Mouse (Mus musculus) forebrain, embryonic 14.5 days (tissue): ENCODE measurements around the gene Gpr39. TPM values are rescaled to one million over a fixed set of nuclear protein-coding genes. Genes with fewer than 3 reads are reported as not detected.

Experiments used
- ATAC-seq: fragments of 200-750 bp; cut with Nextera tagmentation; 2 replicates; pipeline ENCODE4 v1.8.0; 2017; ENCODE audit warnings: mild to moderate bottlenecking, moderate library complexity
- DNase-seq: peaks from one replicate; pipeline ENCODE4 v3.0.0-alpha.2; 2015; ENCODE audit warnings: low spot score
- H3K27ac ChIP-seq: fragments of 300-500 bp; sonication (generic); 2 replicates; pipeline ENCODE4 v1.5.1; 2014; ENCODE audit warnings: low read depth, mild to moderate bottlenecking, control low read depth, low read length, moderate library complexity
- H3K27me3 ChIP-seq: fragments of 300-500 bp; sonication (generic); replicated peaks from 2 replicates; pipeline ENCODE4 v1.6.1; 2014; ENCODE audit warnings: low read length, control low read depth, mixed read lengths; ENCODE audit not compliant: control insufficient read depth, insufficient read depth
- H3K36me3 ChIP-seq: fragments of 300-500 bp; sonication (generic); 2 replicates; pipeline ENCODE4 v1.6.1; 2014; ENCODE audit warnings: low read length, control low read depth; ENCODE audit not compliant: control insufficient read depth, insufficient read depth
- H3K4me1 ChIP-seq: fragments of 300-500 bp; sonication (generic); 2 replicates; pipeline ENCODE4 v1.6.1; 2014; ENCODE audit warnings: antibody characterized with exemption, low read length, control low read depth; ENCODE audit not compliant: control insufficient read depth, insufficient read depth
- H3K4me2 ChIP-seq: fragments of 300-500 bp; sonication (generic); 2 replicates; pipeline ENCODE4 v1.6.1; 2014; ENCODE audit warnings: mild to moderate bottlenecking, control low read depth, low read length
- H3K4me3 ChIP-seq: fragments of 300-500 bp; sonication (generic); 2 replicates; pipeline ENCODE4 v1.5.1; 2014; ENCODE audit warnings: low read depth, low read length, control low read depth
- H3K9ac ChIP-seq: fragments of 300-500 bp; sonication (generic); 2 replicates; pipeline ENCODE4 v1.6.1; 2014; ENCODE audit warnings: mild to moderate bottlenecking, low read length, control low read depth, moderate library complexity
- H3K9me3 ChIP-seq: fragments of 300-500 bp; sonication (generic); replicated peaks from 2 replicates; pipeline ENCODE4 v1.6.1; 2016; ENCODE audit warnings: low read length, control low read depth, mixed read lengths; ENCODE audit not compliant: control insufficient read depth
- WGBS: fragments of 180-500 bp; shearing (Covaris S2); extraction: QIAGEN DNeasy Blood & Tissue Kit; methylation state at CpG from one replicate; pipeline ENCODE4 v1.1.7; 2014; 5-methylcytosine and 5-hydroxymethylcytosine counted together
- polyA plus RNA-seq: library from polyadenylated mRNA; unstranded; fragments of >200 nt; fragmentation: Nextera tagmentation; extraction: Ambion mirVana; gene quantifications from 2 replicates; pipeline ENCODE4 v1.2.1, GENCODE M21; 2014

Gene Gpr39
- polyA plus RNA-seq, 1 experiment from 2014 or later, result not detected

DNA sequence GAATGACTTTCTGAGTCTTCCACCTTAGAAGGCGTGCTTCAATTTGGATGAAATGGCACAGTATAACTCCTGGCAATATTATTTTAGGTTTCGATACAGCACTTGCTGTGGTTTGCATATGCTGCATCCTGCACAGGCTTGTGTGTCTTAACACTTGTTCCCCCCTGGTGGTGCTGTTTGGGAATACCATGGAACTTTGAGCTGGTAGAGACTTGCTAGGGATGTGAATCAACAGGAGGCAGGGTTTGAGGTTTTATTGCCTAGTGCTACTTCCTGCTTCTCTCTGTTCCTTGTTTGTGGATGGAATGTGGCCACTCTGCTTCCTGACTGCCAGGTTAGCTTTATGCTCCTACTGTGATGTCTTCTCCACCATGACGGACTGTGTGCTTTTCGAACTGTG, 15.9 kb upstream of the Gpr39 start:
- H3K36me3 ChIP-seq, result no peaks in the 10 kb centered on the region
- H3K9me3 ChIP-seq, result no peaks in the 10 kb centered on the region
- no peak overlapping the region for H3K4me2 ChIP-seq
- H3K9ac ChIP-seq, result no peak overlapping the region
- ATAC-seq (no peak), DNase-seq (no peak)
- no peak overlapping the region for H3K4me3 ChIP-seq
- no peaks in the 10 kb centered on the region for H3K4me1 ChIP-seq
- no peak overlapping the region for H3K27ac ChIP-seq
- 97% methylated on average over 4 of the region's 4 CpGs for WGBS
- no peaks in the 10 kb centered on the region for H3K27me3 ChIP-seq

DNA sequence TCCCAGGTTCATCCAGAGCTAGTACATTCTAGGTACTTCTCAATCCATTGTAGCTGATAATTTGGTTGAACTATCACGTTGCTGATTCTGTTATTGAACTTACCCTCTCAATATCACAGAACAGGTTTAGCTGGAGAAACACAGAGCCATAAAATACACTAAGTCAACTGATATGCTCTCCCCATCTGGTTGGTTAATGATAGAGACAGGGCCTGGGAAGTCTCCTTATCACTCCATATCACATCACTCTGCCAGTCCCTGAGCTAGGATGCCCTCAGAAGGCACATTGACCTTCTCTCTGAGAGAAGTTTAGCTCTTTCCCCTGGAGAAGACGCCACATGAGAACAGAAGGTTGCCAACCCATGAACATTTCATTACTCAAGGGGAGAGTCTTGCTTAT, 14.7 kb upstream of the Gpr39 start:
- DNase-seq (no peak), ATAC-seq (no peak)
- Histone ChIP-seq H3K9ac (no peak overlapping the region), H3K4me2 (no peak overlapping the region), H3K4me1 (no peaks in the 10 kb centered on the region), H3K9me3 (no peaks in the 10 kb centered on the region), H3K27me3 (no peaks in the 10 kb centered on the region), H3K4me3 (no peak overlapping the region), H3K36me3 (no peaks in the 10 kb centered on the region), H3K27ac (no peak overlapping the region)
- 92% methylated on average over 2 of the region's 2 CpGs for WGBS

DNA sequence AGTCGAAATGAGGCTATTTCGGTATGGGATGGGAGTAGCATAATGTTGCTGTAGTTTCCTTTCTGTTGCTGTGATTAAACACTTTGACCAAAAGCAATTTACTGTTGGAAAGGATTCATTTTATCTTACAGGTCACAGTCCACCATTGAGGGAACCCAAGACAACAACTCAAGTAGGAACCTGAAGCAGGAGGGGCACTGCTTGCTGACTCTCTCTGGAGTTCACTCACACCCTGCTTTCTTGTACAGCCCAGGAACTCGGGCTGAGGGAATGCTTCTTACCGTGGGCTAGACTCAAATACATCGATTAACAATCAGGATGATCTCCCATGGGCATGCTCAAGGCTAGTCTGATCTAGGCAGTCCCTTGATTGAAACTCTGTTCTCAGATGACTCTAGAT, 14.1 kb upstream of the Gpr39 start:
- Histone ChIP-seq H3K27ac (no peak overlapping the region), H3K4me3 (no peak overlapping the region), H3K9ac (no peak overlapping the region), H3K4me2 (no peak overlapping the region), H3K9me3 (no peaks in the 10 kb centered on the region), H3K27me3 (no peaks in the 10 kb centered on the region), H3K4me1 (no peaks in the 10 kb centered on the region), H3K36me3 (no peaks in the 10 kb centered on the region)
- no peak for ATAC-seq
- no peak for DNase-seq
- 86% methylated on average over 5 of the region's 5 CpGs for WGBS

DNA sequence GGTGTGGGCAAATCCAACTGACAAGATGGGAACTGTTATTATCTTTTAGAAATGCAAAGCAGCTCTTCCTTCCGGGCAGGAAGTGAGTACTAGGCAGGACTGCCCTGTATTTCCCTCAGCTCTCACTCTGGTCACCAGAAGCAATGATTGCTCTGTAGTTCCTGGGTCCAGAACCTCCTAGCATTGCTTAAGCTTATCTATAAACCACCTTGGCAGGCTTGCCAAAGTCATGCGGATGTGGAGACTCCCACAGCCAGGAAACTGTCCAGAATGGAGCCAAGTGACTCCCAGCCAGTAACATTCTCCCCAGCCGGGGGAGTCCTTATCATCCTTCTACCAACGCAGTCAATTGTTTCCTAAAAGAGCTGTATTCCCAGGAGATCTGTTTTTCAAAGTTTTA, 13.7 kb upstream of the Gpr39 start:
- Histone ChIP-seq H3K27ac (no peak overlapping the region), H3K9me3 (no peaks in the 10 kb centered on the region), H3K4me2 (no peak overlapping the region), H3K4me1 (no peaks in the 10 kb centered on the region), H3K4me3 (no peak overlapping the region), H3K27me3 (no peaks in the 10 kb centered on the region), H3K9ac (no peak overlapping the region), H3K36me3 (no peaks in the 10 kb centered on the region)
- DNase-seq (no peak), ATAC-seq (no peak)
- WGBS, result 81% methylated on average over 4 of the region's 4 CpGs

DNA sequence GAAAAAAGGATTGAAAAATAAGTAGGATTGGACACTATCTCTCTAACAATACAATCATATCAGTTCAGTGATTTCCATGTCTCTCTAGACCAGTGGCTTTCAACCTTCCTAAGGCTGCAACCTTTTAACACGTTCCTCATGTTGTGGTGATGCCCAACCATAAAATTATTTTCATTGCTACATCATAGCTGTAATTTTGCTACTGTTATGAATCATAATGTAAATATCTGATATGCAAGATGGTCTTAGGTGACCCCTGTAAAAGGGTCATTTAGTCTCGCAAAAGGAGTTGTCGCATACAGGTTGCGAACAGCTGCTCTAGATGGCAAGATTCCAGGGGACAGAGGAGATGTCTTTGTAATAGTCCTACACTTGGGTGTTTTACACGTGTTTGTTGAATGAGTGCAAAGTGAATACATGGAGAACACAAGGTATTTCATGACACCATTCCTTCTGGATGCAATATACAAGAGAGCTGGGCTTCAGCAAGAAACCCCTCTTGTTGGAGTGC, 11.6 kb upstream of the Gpr39 start:
- Histone ChIP-seq H3K4me3 (no peak overlapping the region), H3K27me3 (no peaks in the 10 kb centered on the region), H3K4me1 (no peaks in the 10 kb centered on the region), H3K9me3 (no peaks in the 10 kb centered on the region), H3K27ac (no peak overlapping the region), H3K9ac (no peak overlapping the region), H3K4me2 (no peak overlapping the region), H3K36me3 (no peaks in the 10 kb centered on the region)
- DNase-seq (no peak), ATAC-seq (no peak)
- 74% methylated on average over 5 of the region's 5 CpGs for WGBS

DNA sequence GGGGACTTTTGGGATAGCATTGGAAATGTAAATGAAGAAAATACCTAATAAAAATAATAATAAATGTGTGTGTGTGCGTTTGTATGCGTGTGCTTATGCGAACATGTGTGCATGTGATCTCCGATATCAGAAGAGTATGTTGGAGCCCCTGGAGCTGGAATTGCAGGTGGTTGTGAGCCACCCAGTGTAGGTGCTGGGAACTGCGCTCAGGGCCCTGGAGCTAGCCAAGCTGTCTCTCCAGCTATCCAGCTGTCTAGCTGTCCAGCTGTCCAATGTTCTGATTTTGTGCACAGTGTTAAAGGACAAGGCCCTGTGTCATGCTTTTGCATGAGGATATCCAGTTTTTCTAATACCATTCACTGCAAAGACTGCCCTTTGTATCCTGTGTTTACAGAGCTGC, 7.8 kb upstream of the Gpr39 start:
- no peak overlapping the region for H3K4me3 ChIP-seq
- ATAC-seq, result no peak
- H3K9me3 ChIP-seq, result no peaks in the 10 kb centered on the region
- no peak overlapping the region for H3K27ac ChIP-seq
- no peak overlapping the region for H3K9ac ChIP-seq
- no peaks in the 10 kb centered on the region for H3K27me3 ChIP-seq
- no peaks in the 10 kb centered on the region for H3K4me1 ChIP-seq
- no peak overlapping the region for H3K4me2 ChIP-seq
- 88% methylated on average over 5 of the region's 5 CpGs for WGBS
- peak; percentile 9 for DNase-seq
- no peaks in the 10 kb centered on the region for H3K36me3 ChIP-seq

DNA sequence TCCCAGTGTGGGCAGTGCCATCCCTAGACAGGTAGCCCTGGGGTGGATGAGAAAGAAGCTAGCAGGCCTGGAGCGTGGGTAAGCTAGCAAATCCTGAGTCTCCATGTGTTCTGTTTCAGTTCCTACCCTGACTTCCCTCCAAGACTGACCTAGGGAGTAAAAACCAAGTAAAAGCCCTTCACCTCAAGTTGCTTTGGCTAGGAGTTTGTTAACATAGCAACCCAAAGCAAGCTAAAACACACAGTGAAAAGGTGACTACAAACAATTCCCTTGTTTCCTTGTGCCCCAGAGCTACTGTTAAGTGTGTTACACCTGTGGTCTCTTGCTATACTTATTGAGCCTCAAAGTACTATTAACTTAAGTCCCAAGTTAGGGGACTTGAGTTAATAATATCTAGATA, 1.6 kb upstream of the Gpr39 start:
- Histone ChIP-seq H3K36me3 (no peaks in the 10 kb centered on the region), H3K4me3 (no peak overlapping the region), H3K4me2 (no peak overlapping the region), H3K4me1 (no peaks in the 10 kb centered on the region), H3K9ac (no peak overlapping the region), H3K9me3 (no peaks in the 10 kb centered on the region), H3K27ac (no peak overlapping the region), H3K27me3 (no peaks in the 10 kb centered on the region)
- WGBS, result 86% methylated on average over 1 of the region's 1 CpGs
- ATAC-seq, result no peak
- DNase-seq, result no peak

DNA sequence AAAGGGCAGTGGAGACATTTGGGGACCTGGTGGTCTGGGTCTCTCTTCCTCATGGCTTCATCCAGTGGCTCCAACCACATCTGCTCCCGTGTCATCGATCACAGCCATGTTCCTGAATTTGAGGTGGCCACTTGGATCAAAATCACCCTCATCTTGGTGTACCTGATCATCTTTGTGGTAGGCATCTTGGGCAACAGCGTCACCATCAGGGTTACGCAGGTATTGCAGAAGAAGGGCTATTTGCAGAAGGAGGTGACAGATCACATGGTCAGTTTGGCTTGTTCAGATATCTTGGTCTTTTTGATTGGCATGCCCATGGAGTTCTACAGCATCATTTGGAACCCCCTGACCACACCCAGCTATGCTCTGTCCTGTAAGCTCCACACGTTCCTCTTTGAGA, 491 bp downstream of the Gpr39 start:
- Histone ChIP-seq H3K4me3 (no peak overlapping the region), H3K27ac (no peak overlapping the region), H3K4me1 (no peaks in the 10 kb centered on the region), H3K9me3 (no peaks in the 10 kb centered on the region), H3K4me2 (no peak overlapping the region), H3K36me3 (no peaks in the 10 kb centered on the region), H3K27me3 (no peaks in the 10 kb centered on the region), H3K9ac (no peak overlapping the region)
- ATAC-seq, result no peak
- 91% methylated on average over 5 of the region's 5 CpGs for WGBS
- DNase-seq, result no peak

DNA sequence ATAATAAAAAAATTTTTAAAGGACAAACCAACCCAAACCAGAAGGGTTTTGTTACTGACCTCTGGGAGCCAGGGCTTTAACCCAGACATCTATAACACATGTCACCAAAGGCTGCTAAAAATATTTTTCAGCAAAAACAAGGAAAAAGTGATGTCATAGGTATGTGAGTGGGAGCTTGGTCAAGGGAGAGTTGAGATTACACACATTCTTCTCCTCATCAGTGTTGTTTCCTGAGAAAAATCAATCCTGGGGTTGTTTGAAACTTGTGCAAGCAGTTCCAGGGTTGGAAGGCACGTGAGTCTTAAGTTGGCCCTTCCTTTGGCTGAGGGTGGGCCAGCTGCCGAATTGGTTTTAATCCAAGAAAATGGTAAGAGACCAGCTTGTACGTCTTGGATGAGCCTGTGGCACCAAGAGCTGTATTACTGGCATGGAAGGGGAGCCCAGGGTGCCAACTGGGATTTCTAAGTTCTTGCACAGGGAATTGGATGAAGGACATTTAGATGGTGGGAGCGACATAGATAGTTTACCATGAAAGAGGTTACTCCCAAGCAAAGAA, 2.8 kb downstream of the Gpr39 start:
- no peaks in the 10 kb centered on the region for H3K9me3 ChIP-seq
- no peak overlapping the region for H3K4me2 ChIP-seq
- H3K36me3 ChIP-seq, result no peaks in the 10 kb centered on the region
- no peak overlapping the region for H3K9ac ChIP-seq
- no peaks in the 10 kb centered on the region for H3K4me1 ChIP-seq
- H3K4me3 ChIP-seq, result no peak overlapping the region
- H3K27ac ChIP-seq, result no peak overlapping the region
- no peaks in the 10 kb centered on the region for H3K27me3 ChIP-seq
- peak; percentile 30 for DNase-seq
- WGBS, result 74% methylated on average over 4 of the region's 4 CpGs
- no peak for ATAC-seq
